Comparison of ENCODE assay signal across 27 mouse cellular contexts in genomic region chr6:38984626-38985025, GRCm38 (mm10).
DNase-seq lines count a peak whose midpoint lies in the region; ATAC-seq and TF ChIP-seq lines count a peak whose summit lies in the region.
"Had no signal": no experiment of that assay in that cellular context is flagged by ENCODE, and none has a peak within 500 bp of the region (broad histone marks: within the 10 kb centered on the region; RNA-seq: fewer than 3 reads in every experiment).

No protein-coding gene starts in this region.

- H3K9me3 ChIP-seq in hindbrain, embryonic 14.5 days (ENCODE audit: control insufficient read depth, low read length) = no peaks in the 10 kb centered on the region
- H3K9me3 ChIP-seq: forebrain, embryonic 10.5 days; forebrain, embryonic 13.5 days; G1E; heart, embryonic 10.5 days; hindbrain, embryonic 12.5 days; intestine, embryonic 15.5 days had no signal

- TF ChIP-seq CTCF in kidney, adult 2 months (conservative IDR thresholded peaks at IDR 0.05; ENCODE audit: insufficient read depth, insufficient read length, low read depth, low read length) = no peak

- H3K4me2 ChIP-seq in hindbrain, embryonic 14.5 days (replicated peaks) = no peak overlapping the region
- H3K4me2 ChIP-seq: forebrain, embryonic 13.5 days; hindbrain, embryonic 12.5 days; intestine, embryonic 15.5 days had no signal

- no peaks in the 10 kb centered on the region for H3K27me3 ChIP-seq in kidney, adult 2 months (replicated peaks; ENCODE audit: control insufficient read depth, insufficient read depth, low read length)
- no peaks in the 10 kb centered on the region for H3K27me3 ChIP-seq in hindbrain, embryonic 14.5 days (ENCODE audit: control insufficient read depth, insufficient read depth, low read length)
- H3K27me3 ChIP-seq: CH12.LX; forebrain, embryonic 13.5 days; hindbrain, embryonic 12.5 days; intestine, embryonic 15.5 days; Patski had no signal

- H3K36me3 ChIP-seq in kidney, adult 2 months (ENCODE audit: control insufficient read depth, insufficient read depth, low read length) = no peaks in the 10 kb centered on the region
- no peaks in the 10 kb centered on the region for H3K36me3 ChIP-seq in hindbrain, embryonic 14.5 days (replicated peaks; ENCODE audit: control insufficient read depth, insufficient read depth)
- H3K36me3 ChIP-seq: forebrain, embryonic 10.5 days; G1E; heart, embryonic 10.5 days; hindbrain, embryonic 12.5 days; intestine, embryonic 15.5 days had no signal

- WGBS in kidney, adult 2 months = 60% methylated on average over 2 of the region's 2 CpGs
- 74% methylated on average over 2 of the region's 2 CpGs for WGBS in hindbrain, embryonic 14.5 days

- peak; percentile 51 for DNase-seq in kidney, adult 2 months
- DNase-seq in kidney, postnatal 10 days = no peak
- DNase-seq in kidney, postnatal 25 days = peak; percentile 54 to 59
- DNase-seq in kidney, adult 18-20 months = no peak
- DNase-seq in adrenal gland, adult 8-10 months = peak; percentile 55
- DNase-seq in adrenal gland, postnatal 25 days = peak; percentile 49
- no peak for DNase-seq in hindbrain, embryonic 14.5 days (ENCODE audit: low spot score)
- no peak for DNase-seq in embryo, embryonic 9.5 days (ENCODE audit: extremely low spot score)
- DNase-seq: B cell, adult 2 months; cerebellum, adult 11-12 months; cerebellum, adult 8-10 months; cerebellum, postnatal 10 days; cerebellum, postnatal 36 days; embryo, embryonic 11 days; gastrocnemius, postnatal 10 days; gastrocnemius, postnatal 36 days; heart, adult 2 months had no signal

- H3K27ac ChIP-seq in kidney, adult 2 months (ENCODE audit: insufficient read depth, low read depth, low read length) = peak overlapping the region; percentile 98
- no peak overlapping the region for H3K27ac ChIP-seq in hindbrain, embryonic 14.5 days
- H3K27ac ChIP-seq: forebrain, embryonic 10.5 days; forebrain, embryonic 13.5 days; heart, adult 2 months; heart, embryonic 10.5 days; hindbrain, embryonic 12.5 days; intestine, embryonic 15.5 days had no signal

- no peak for ATAC-seq in hindbrain, embryonic 14.5 days (ENCODE audit: low FRiP score)
- ATAC-seq: forebrain, embryonic 13.5 days; forebrain, embryonic 16.5 days; hindbrain, embryonic 16.5 days; intestine, embryonic 15.5 days; Patski had no signal

- H3K9ac ChIP-seq in hindbrain, embryonic 14.5 days = no peak overlapping the region
- H3K9ac ChIP-seq: forebrain, embryonic 13.5 days; hindbrain, embryonic 12.5 days; intestine, embryonic 15.5 days had no signal

- peak overlapping the region; percentile 50; the same call in 1 of the 2 replicates for H3K4me3 ChIP-seq in kidney, adult 2 months (ENCODE audit: insufficient read depth, low read depth, low read length)
- no peak overlapping the region for H3K4me3 ChIP-seq in hindbrain, embryonic 14.5 days (replicated peaks; ENCODE audit: low read length)
- H3K4me3 ChIP-seq: forebrain, embryonic 10.5 days; forebrain, embryonic 13.5 days; heart, adult 2 months; heart, embryonic 10.5 days; hindbrain, embryonic 12.5 days; intestine, embryonic 15.5 days had no signal

- H3K4me1 ChIP-seq in kidney, adult 2 months (ENCODE audit: control insufficient read depth, insufficient read depth, low read length) = peaks cover 13% of the 10 kb centered on the region; the same call in 1 of the 2 replicates
- H3K4me1 ChIP-seq in hindbrain, embryonic 14.5 days (replicated peaks; ENCODE audit: control insufficient read depth, insufficient read depth, low read length) = no peaks in the 10 kb centered on the region
- H3K4me1 ChIP-seq: forebrain, embryonic 13.5 days; hindbrain, embryonic 12.5 days had no signal

- no peak for TF ChIP-seq POLR2A in kidney, adult 2 months (IDR thresholded peaks at IDR 0.05; ENCODE audit: low read depth, low read length)

Comparison
In these comparisons a context has a peak if more than half of its experiments do, and no peak if none do; other contexts are left out.
1. DNase-seq: peak in kidney, adult 2 months (single experiment), kidney, postnatal 25 days (2 of 2), adrenal gland, adult 8-10 months (single experiment) and adrenal gland, postnatal 25 days (single experiment); none in kidney, postnatal 10 days (single experiment), kidney, adult 18-20 months (single experiment), hindbrain, embryonic 14.5 days (single experiment) and embryo, embryonic 9.5 days (single experiment).